Mouse (Mus musculus): Measurements from ENCODE around the gene Stk11ip.

GRCm38 (mm10) chr1:75510154-75510553 is 11.2 kb upstream of the Stk11ip start:
- TF ChIP-seq CTCF (conservative IDR thresholded peaks at IDR 0.05; ENCODE audit: low read length) (no peak), POU5F1 (IDR thresholded peaks at IDR 0.05; ENCODE audit: borderline replicate concordance, low read length) (no peak), NANOG (IDR thresholded peaks at IDR 0.05; ENCODE audit: borderline replicate concordance, low read length) (no peak)

All from E14TG2a.4 (cell line).